ENCODE assay signal across 24 mouse cellular contexts in genomic region chr6:119022850-119023249, GRCm38 (mm10).
DNase-seq lines count a peak whose midpoint lies in the region; ATAC-seq and TF ChIP-seq lines count a peak whose summit lies in the region.
"Had no signal": no experiment of that assay in that cellular context is flagged by ENCODE, and none has a peak within 500 bp of the region (broad histone marks: within the 10 kb centered on the region; RNA-seq: fewer than 3 reads in every experiment).

No protein-coding gene starts in this region.

- DNase-seq in heart, adult 11 months = peak; percentile 64
- DNase-seq in heart, postnatal 25 days (ENCODE audit: low spot score) = no peak
- no peak for DNase-seq in liver, embryonic 14.5 days (ENCODE audit: low read depth in 3 of 3, low spot score in 3 of 3)
- no peak for DNase-seq in liver
- no peak for DNase-seq in midbrain, postnatal 0 days (ENCODE audit: low spot score)
- no peak for DNase-seq in midbrain, embryonic 11.5 days (ENCODE audit: low spot score, missing footprints)
- peak; percentile 8 for DNase-seq in thymus, postnatal 25 days
- DNase-seq in urinary bladder, postnatal 14 days (ENCODE audit: low spot score) = no peak
- DNase-seq: adrenal gland, adult 8-10 months; cerebellum, adult 11-12 months; cerebellum, postnatal 10 days; gastrocnemius, postnatal 25 days; kidney, adult 11 months; retina, postnatal 1 day; right cerebral cortex, postnatal 25 days had no signal

- H3K4me3 ChIP-seq in liver, embryonic 14.5 days (ENCODE audit: insufficient read depth in 1 of 2, low read depth in 2 of 2, low read length in 2 of 2) = no peak overlapping the region
- no peak overlapping the region for H3K4me3 ChIP-seq in midbrain, postnatal 0 days (ENCODE audit: low read depth, low read length)
- H3K4me3 ChIP-seq in midbrain, embryonic 11.5 days (ENCODE audit: low read depth, low read length) = no peak overlapping the region
- H3K4me3 ChIP-seq: embryonic facial prominence, embryonic 10.5 days; kidney, embryonic 15.5 days; limb, embryonic 10.5 days; midbrain, embryonic 15.5 days; myocyte; neural tube, embryonic 13.5 days had no signal

- TF ChIP-seq CTCF in liver, embryonic 14.5 days (IDR thresholded peaks at IDR 0.05; ENCODE audit: low read depth) = peak; percentile 59
- peak; percentile 32; the same call in 1 of the 2 replicates for TF ChIP-seq CTCF in midbrain, postnatal 0 days (IDR thresholded peaks at IDR 0.05)

- H3K4me2 ChIP-seq in liver, embryonic 14.5 days (ENCODE audit: low read depth) = no peak overlapping the region
- H3K4me2 ChIP-seq in midbrain, postnatal 0 days (ENCODE audit: low read depth, low read length, poor library complexity, severe bottlenecking) = no peak overlapping the region
- H3K4me2 ChIP-seq in midbrain, embryonic 11.5 days = no peak overlapping the region
- H3K4me2 ChIP-seq: kidney, embryonic 15.5 days; midbrain, embryonic 15.5 days; neural tube, embryonic 13.5 days had no signal

- H3K27ac ChIP-seq in liver, embryonic 14.5 days = no peak overlapping the region
- no peak overlapping the region for H3K27ac ChIP-seq in midbrain, postnatal 0 days (ENCODE audit: low read depth, low read length)
- no peak overlapping the region for H3K27ac ChIP-seq in midbrain, embryonic 11.5 days (ENCODE audit: low read depth, low read length)
- H3K27ac ChIP-seq: embryonic facial prominence, embryonic 10.5 days; kidney, embryonic 15.5 days; limb, embryonic 10.5 days; midbrain, embryonic 15.5 days; neural tube, embryonic 13.5 days had no signal

- H3K9ac ChIP-seq in liver, embryonic 14.5 days (replicated peaks) = no peak overlapping the region
- H3K9ac ChIP-seq in midbrain, postnatal 0 days (replicated peaks; ENCODE audit: low read length, poor library complexity, severe bottlenecking) = no peak overlapping the region
- H3K9ac ChIP-seq in midbrain, embryonic 11.5 days (ENCODE audit: low read length) = no peak overlapping the region
- H3K9ac ChIP-seq: kidney, embryonic 15.5 days; midbrain, embryonic 15.5 days; neural tube, embryonic 13.5 days had no signal

- no peak for ATAC-seq in liver, embryonic 14.5 days (ENCODE audit: insufficient read depth)
- no peak for ATAC-seq in midbrain, postnatal 0 days (ENCODE audit: low FRiP score)
- no peak for ATAC-seq in midbrain, embryonic 11.5 days (ENCODE audit: low FRiP score)
- ATAC-seq: activated CD4-positive, CD25-positive, alpha-beta regulatory T cell, adult 4 months; forebrain, embryonic 16.5 days; hindbrain, embryonic 16.5 days; midbrain, embryonic 15.5 days had no signal

- no peak for TF ChIP-seq EP300 in liver, embryonic 14.5 days (IDR thresholded peaks at IDR 0.05; ENCODE audit: low read depth)

- intact Hi-C loops in heart, postnatal 25 days (cut with DNase I) = no loop called here

- WGBS in liver, embryonic 14.5 days (ENCODE audit: insufficient replicate concordance) = 48% methylated on average over 2 of the region's 2 CpGs
- WGBS in midbrain, postnatal 0 days = 71% methylated on average over 2 of the region's 2 CpGs
- WGBS in midbrain, embryonic 11.5 days = 78% methylated on average over 2 of the region's 2 CpGs

- H3K4me1 ChIP-seq in liver, embryonic 14.5 days (replicated peaks; ENCODE audit: control insufficient read depth in 2 of 2, insufficient read depth in 2 of 2, low read length in 1 of 2) = no peaks in the 10 kb centered on the region
- H3K4me1 ChIP-seq in midbrain, postnatal 0 days (ENCODE audit: insufficient read depth, low read length) = no peaks in the 10 kb centered on the region
- peaks cover 3% of the 10 kb centered on the region; the same call in 1 of the 2 replicates for H3K4me1 ChIP-seq in midbrain, embryonic 11.5 days (ENCODE audit: control insufficient read depth, insufficient read depth, low read length)

- H3K36me3 ChIP-seq in liver, embryonic 14.5 days (replicated peaks; ENCODE audit: control insufficient read depth, insufficient read depth, low read depth) = no peaks in the 10 kb centered on the region
- no peaks in the 10 kb centered on the region for H3K36me3 ChIP-seq in midbrain, postnatal 0 days (ENCODE audit: insufficient read depth, low read length)
- H3K36me3 ChIP-seq in midbrain, embryonic 11.5 days (ENCODE audit: control insufficient read depth, insufficient read depth, low read length) = no peaks in the 10 kb centered on the region
- H3K36me3 ChIP-seq: embryonic facial prominence, embryonic 10.5 days; kidney, embryonic 15.5 days; limb, embryonic 10.5 days; midbrain, embryonic 15.5 days; neural tube, embryonic 13.5 days had no signal

- no peaks in the 10 kb centered on the region for H3K27me3 ChIP-seq in liver, embryonic 14.5 days (ENCODE audit: control insufficient read depth, insufficient read depth, low read length)
- H3K27me3 ChIP-seq in midbrain, postnatal 0 days (ENCODE audit: insufficient read depth, low read length) = no peaks in the 10 kb centered on the region
- no peaks in the 10 kb centered on the region for H3K27me3 ChIP-seq in midbrain, embryonic 11.5 days (ENCODE audit: control insufficient read depth, insufficient read depth, low read length)
- H3K27me3 ChIP-seq: kidney, embryonic 15.5 days; midbrain, embryonic 15.5 days; neural tube, embryonic 13.5 days had no signal

- H3K9me3 ChIP-seq in liver, embryonic 14.5 days (ENCODE audit: control insufficient read depth, low read length) = no peaks in the 10 kb centered on the region
- H3K9me3 ChIP-seq in midbrain, postnatal 0 days (ENCODE audit: low read length) = no peaks in the 10 kb centered on the region
- no peaks in the 10 kb centered on the region for H3K9me3 ChIP-seq in midbrain, embryonic 11.5 days (ENCODE audit: control insufficient read depth, low read length)
- H3K9me3 ChIP-seq: embryonic facial prominence, embryonic 10.5 days; kidney, embryonic 15.5 days; limb, embryonic 10.5 days; midbrain, embryonic 15.5 days; neural tube, embryonic 13.5 days had no signal

Comparison
In these comparisons a context has a peak if more than half of its experiments do, and no peak if none do; other contexts are left out.
1. DNase-seq: peak in heart, adult 11 months (single experiment) and thymus, postnatal 25 days (single experiment); none in heart, postnatal 25 days (single experiment), liver, embryonic 14.5 days (0 of 3), liver (single experiment), midbrain, postnatal 0 days (single experiment), midbrain, embryonic 11.5 days (single experiment) and urinary bladder, postnatal 14 days (single experiment).